Mouse (Mus musculus) kidney, adult 11 months (tissue): ENCODE measurements at regions not wholly inside any gene's neighbourhood (a gene's known extent, or its start where the extent isn't known, plus 50 kb on each side); places are given as distances from the start of the nearest gene placed in this dataset.

Experiments
- DNase-seq: peaks from one replicate; pipeline ENCODE4 v3.0.0; 2022

DNA sequence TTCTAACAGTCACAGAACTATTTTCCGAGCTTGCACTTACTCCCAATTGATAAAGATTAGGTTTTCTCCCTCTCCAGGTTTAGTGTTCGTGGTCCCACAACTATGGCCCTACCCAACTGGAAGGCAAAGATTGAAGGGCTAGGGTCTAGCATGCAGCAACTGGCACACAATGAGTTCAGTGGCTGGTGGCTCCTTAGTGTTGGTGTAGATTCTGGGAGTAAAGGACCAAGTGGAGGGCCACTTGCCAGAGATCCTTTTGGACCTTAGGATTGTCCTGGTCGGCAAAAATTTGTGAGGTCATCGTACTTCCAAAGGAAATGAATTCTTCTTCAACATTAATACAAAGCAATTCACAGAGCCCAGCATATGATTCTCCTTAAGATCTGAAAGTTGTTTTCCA lies 114.8 kb upstream of the Trib2 start:
- no peak for DNase-seq

DNA sequence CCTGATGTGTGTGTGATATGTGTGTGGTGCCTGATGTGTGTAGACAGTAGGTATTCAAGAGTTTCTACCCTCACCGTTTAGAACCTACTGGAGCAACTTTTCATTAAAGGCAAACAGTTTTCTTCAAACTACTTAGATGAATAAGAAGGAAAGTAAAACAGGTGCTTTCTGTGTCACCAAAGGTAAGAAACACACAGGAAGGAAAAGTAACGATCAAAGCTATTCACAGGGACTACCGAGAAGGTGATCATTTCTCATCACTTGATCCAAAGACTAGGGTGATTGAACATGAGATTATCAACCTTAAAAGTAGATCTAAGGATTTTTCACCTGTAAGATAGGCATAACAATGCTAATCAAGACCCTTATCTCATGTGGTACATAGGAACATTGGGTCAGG lies 113.4 kb upstream of the Trib2 start:
- DNase-seq = no peak

DNA sequence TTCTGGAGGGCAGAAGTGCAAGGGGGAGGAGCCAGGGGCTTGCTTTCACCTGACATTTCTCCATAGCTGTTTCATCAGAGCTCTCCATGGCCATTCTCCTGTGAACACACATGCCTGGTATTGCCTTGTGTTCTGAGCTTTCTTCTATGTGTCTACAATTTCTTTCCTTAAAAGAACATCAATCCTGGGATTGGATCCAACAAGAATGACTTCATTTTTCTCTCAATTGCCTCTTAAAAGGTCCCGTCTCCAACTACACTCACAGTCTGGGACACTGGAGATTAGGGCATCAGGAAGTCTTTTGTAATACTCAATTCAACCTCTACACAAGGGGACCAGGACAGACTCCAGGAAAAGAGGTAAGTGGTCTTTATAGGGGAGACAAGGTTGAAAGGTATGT lies 112.8 kb upstream of the Trib2 start:
- no peak for DNase-seq

DNA sequence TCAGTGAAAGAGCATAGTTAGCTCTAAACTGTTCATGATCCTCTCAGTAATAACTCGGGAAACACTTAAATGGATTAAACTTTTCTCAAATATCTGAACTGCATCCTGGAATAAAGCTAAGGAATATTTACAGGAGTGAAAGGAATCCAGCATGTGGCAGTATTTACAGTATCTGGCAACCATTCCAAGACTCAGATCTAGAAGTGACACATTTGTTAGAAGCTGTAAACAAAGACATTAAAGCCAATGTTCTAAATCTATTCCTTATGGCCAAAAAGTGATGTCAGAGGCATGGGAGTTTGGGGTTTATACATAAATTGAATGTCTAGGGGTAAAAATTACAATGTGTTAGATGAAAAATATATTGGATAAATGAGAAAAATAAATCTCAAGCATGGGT lies 101.6 kb upstream of the Trib2 start:
- no peak for DNase-seq

DNA sequence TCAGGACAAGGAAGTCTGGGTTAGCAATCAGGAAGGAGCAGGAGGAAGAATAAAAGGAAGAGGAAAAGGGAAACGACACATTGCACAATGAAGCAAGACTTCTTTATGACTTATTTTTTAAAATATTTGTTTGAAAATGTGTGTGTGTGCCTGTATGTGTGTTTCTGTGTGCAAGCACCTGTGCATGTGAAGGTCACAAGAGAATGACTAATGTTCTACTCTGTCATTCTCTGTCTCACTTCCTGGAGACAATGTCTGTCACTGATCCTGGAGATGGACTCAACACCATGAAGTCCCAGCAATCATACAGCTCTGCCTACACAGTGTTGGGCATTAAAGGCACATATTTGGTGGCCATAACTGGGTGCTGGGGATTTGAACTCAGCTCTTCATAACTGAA lies 96.2 kb upstream of the Trib2 start:
- no peak for DNase-seq

DNA sequence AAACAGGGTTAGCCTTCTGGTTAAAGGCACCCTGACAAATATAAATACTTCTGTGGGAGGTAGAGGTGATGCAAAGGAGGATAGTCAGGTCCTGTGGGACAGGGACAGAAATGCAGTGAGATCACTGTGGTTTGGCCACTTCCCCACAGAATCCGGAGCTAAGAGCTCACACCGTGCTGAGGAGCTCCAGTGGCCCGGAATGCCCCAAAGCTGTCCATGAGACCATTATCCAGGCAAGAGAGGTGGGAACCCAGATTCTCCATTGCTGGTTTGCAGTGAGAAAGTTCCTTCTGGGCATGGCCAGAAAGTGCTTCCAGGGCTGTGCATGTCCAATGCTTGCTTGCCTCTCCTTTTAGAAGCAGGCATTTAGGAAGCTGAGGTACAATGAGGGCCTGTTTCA lies 95.8 kb upstream of the Trib2 start:
- no peak for DNase-seq

DNA sequence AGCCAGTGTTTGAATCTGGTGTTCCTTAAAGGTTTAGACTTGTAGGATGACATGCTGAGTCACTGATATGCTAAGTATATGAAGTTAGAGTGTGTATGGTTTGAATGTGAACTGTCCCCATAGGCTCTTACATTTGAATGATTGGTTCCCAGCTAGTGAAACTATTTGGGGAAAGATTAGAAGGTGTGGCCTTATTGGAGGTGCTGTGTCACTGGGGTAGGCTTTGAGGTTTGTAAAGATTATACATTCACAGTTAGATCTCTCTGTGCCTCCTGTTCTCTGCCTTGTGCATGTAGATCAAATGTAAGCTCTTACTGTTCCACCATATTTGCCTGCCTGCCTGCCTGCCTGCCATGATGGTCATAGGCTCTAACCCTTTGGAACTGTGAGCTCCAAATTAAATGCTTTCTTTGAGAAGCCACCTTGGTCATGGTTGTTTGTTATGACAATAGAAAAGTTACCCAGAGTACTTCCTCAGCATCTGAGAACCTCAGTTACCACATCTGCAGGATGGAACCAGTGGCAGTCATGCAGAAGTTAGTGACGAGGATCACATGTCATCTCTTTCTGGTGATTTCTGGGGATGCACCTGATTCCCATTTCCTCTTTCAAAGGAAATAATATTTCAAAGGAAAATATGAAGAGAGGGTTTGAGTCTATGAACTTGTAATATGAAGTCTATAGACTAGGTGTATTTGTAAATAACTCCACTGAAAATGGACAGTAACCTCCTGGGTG lies 94.7 kb upstream of the Trib2 start:
- no peak for DNase-seq

DNA sequence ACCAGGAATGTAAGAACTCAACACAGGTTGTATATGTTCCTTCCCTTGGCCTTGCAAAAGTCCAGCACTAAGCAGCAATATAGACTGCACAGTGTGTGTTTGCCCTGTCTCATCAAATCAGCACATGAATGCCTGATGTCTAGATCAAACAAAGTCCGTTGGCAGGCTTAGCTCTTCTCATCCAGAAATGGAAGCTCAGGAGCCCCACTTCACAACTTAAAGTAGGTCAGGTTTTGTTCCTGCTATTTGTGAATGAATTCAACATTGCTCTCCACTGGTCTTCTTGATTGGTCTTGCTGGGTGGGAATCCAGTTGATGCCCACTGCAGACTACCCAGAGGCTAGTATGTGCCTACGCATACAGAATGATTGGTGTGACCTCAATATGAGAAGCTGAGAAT lies 80.8 kb upstream of the Trib2 start:
- DNase-seq = no peak

DNA sequence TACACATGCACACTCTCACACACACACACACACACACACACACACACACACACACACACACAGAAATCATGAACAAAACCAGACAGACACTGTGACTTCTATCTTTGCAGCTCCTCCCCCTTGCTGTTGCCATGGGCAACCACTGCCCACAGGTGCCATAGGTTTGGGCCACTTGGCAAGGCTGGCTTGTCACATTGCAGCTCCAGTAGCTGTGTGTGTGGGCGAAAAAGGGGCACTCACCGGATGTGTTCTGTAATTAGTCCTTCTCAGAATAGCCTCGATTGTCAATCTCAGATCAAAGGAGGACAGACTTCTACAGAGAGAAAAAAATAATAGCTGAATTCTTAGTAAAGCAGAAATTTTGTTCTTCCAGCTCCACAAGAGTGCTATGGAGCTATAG lies 79.8 kb upstream of the Trib2 start:
- DNase-seq = no peak

DNA sequence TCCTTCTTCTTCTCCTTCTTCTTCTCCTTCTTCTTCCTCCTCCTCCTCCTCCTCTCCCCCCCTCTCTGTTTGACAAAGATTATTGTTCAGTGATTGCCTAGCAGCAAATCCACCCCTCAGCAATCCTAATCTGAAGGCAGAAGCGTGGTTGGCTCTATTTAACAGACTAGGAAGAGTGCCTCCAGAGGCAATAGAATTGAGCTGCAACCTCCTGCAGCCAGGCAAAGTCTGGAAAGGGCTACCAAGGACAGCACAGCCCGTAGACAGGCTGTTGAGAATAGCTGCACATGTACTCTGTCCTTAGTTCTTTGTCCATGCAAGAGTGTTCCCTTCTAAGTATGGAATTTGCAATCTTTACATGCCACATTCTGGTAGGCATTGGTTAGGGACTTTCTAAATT lies 78.5 kb upstream of the Trib2 start:
- DNase-seq = peak; percentile 25

DNA sequence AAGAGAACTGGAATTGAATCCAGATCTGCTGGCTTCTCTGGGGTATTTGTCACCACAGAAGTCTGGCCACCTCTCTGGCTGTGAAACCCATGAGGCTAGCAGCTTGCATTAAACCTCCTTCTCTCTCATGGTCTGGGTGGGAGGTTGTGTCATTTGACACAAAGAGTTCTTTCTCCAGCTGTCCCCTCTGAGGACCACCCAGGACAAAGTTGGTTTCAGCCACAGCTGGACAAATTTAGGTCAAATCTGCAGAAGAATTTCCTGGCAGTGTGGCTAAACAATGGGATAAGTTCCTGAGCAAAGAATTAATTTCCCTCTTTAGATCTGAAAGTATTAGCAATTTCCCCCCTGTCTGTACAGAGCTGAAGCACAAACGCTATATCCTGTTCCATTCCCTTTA lies 73.9 kb upstream of the Trib2 start:
- no peak for DNase-seq

DNA sequence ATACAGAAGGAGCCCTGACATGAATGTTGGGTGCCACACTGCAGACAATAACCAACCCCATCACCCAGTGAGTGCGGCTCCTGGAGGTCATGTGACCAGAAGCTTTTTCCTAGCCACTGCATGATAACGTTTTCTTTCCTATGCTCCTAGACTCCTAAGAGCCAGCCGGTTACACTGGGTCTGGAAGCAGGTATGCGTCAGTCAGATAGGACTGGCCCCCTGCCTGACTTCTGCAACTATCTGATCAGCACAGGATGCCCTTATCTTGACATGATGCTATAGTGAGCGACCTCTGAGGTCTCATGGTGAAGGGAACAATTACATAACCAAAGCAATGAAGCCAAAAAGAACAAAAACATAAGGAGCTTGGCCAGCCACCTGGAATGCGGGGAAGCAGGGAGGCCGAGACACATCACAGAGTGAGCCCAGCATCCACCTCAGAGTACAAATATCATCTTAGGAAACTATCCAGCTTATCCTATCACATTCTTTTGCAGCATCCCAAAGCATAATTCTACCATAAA lies 63.2 kb upstream of the Trib2 start:
- DNase-seq = no peak
